Mouse (Mus musculus): Measurements from ENCODE around the gene Shroom3. TPM values are rescaled to one million over a fixed set of nuclear protein-coding genes. Genes with fewer than 3 reads are reported as not detected.

Gene Shroom3
- polyA plus RNA-seq, 1 experiment, result 0.38 TPM

DNA sequence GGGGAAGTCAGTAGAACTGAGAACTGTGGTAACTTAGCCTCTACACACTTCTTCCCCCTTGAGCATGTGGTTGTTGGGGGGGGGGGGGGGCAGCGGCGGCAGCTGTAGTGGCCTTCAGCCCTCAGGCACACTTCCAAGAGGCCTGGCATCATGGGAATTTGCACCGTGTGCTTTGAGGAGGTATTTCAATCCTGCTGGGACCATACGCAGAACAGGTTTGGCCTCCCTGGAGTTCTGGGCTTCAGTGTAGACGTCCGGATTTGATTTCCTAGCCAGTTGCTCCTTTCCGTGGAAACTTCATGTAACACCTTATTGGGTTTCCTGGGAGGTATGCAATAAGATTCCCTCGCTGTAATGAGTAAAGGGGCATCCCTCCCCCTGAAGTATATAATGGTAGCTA, 105.8 kb downstream of the Shroom3 start:
- Histone ChIP-seq H3K27me3 (replicated peaks) (no peaks in the 10 kb centered on the region), H3K36me3 (replicated peaks; ENCODE audit: low read length) (no peaks in the 10 kb centered on the region), H3K4me1 (no peaks in the 10 kb centered on the region), H3K9me3 (peaks cover 3% of the 10 kb centered on the region), H3K4me3 (replicated peaks) (no peak overlapping the region)
- TF ChIP-seq FLI1 (IDR thresholded peaks at IDR 0.05; ENCODE audit: low read length) (no peak), GATA1 (IDR thresholded peaks at IDR 0.05; ENCODE audit: borderline replicate concordance, low read length) (no peak)

GRCm38 (mm10) chr5:92796089-92796990, 113.1 kb downstream of the Shroom3 start:
- Histone ChIP-seq H3K36me3 (replicated peaks; ENCODE audit: low read length) (no peaks in the 10 kb centered on the region), H3K4me3 (replicated peaks) (no peak overlapping the region), H3K9me3 (peaks cover 6% of the 10 kb centered on the region; the same call in 1 of the 2 replicates), H3K27me3 (replicated peaks) (no peaks in the 10 kb centered on the region), H3K4me1 (no peaks in the 10 kb centered on the region)
- no peak for TF ChIP-seq FLI1 (IDR thresholded peaks at IDR 0.05; ENCODE audit: low read length)
- no peak for TF ChIP-seq GATA1 (IDR thresholded peaks at IDR 0.05; ENCODE audit: borderline replicate concordance, low read length)

- no peaks in the 10 kb centered on the region for H3K36me3 ChIP-seq (replicated peaks; ENCODE audit: low read length)
- H3K4me3 ChIP-seq (replicated peaks), result no peak overlapping the region
- no peaks in the 10 kb centered on the region for H3K4me1 ChIP-seq
- no peaks in the 10 kb centered on the region for H3K27me3 ChIP-seq (replicated peaks)
- TF ChIP-seq FLI1 (IDR thresholded peaks at IDR 0.05; ENCODE audit: low read length), result no peak
- TF ChIP-seq GATA1 (IDR thresholded peaks at IDR 0.05; ENCODE audit: borderline replicate concordance, low read length), result no peak
- peaks cover 6% of the 10 kb centered on the region; the same call in 1 of the 2 replicates for H3K9me3 ChIP-seq
These were observed 114.7 kb downstream of the Shroom3 start for GRCm38 (mm10) chr5:92797981-92798380.

DNA sequence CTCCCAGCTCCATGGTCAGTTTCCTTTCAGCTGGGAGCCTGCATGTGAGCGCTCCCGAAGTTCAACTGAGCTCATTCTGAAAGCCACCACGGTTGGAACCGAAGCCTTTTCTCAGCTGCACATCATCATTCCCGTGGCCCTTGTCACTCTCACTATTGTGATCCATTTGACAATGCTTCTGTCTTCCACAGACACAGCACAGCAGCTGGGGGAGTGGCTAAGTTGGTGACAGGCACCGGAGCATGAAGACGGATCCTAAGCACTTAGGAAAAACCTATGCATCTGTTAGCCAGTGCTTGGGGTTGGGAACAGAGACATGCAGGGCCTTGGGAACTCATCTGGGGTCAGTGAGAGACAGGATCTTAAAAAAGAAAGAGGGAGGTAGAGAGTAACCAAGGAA, 121.1 kb downstream of the Shroom3 start:
- TF ChIP-seq GATA1 (IDR thresholded peaks at IDR 0.05; ENCODE audit: borderline replicate concordance, low read length), result no peak
- TF ChIP-seq FLI1 (IDR thresholded peaks at IDR 0.05; ENCODE audit: low read length), result no peak
- H3K36me3 ChIP-seq (replicated peaks; ENCODE audit: low read length), result no peaks in the 10 kb centered on the region
- peaks cover 9% of the 10 kb centered on the region for H3K27me3 ChIP-seq (replicated peaks)
- no peak overlapping the region for H3K4me3 ChIP-seq (replicated peaks)
- no peaks in the 10 kb centered on the region for H3K4me1 ChIP-seq
- no peaks in the 10 kb centered on the region for H3K9me3 ChIP-seq

DNA sequence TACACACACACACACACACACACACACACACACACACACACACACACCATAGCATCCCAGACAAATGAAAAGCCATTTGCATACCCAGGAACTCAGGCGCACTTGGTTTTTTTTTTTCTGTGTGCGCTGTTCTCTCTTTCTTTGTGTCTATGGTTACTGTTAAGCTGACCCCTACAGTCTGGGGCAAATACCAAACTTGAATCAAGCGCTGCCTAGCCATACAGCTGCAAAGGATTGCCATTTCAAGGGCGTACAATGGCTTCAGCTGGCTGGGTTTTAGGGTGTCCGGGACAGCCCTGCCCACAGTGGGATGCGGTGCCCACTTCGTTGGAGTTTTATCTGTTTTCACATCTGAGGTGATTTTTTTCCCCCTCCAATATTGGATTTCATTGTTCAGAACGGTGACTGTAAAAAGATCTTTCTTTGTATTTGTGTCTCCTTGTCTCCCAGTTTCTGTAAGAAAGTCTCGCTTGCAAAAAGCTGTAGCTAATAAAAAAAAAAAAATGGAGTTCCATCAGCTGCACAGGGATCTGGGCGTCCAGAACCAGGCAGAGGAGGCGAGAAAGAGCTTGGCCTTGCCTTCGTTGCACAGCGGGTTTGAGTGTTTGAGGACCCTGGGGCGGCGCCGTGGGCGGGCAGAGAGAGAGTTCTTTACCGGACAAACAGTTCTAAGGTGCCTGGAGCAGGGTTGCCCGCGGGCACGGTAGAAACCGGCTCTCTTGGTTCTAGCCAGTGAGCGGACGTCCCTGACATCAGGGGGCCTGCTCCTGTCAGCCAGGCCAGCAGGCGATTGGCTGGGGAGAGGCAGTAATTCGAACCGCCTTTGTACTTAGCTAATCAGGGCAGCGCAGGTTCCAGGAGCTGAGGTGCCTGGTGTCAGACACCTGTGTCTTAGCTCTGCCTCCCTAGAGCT, 125.5 kb downstream of the Shroom3 start:
- H3K4me1 ChIP-seq, result no peaks in the 10 kb centered on the region
- TF ChIP-seq GATA1 (IDR thresholded peaks at IDR 0.05; ENCODE audit: borderline replicate concordance, low read length) (no peak), FLI1 (IDR thresholded peaks at IDR 0.05; ENCODE audit: low read length) (no peak)
- H3K27me3 ChIP-seq (replicated peaks), result peaks cover 20% of the 10 kb centered on the region
- no peak overlapping the region for H3K4me3 ChIP-seq (replicated peaks)
- H3K9me3 ChIP-seq, result no peaks in the 10 kb centered on the region
- H3K36me3 ChIP-seq (replicated peaks; ENCODE audit: low read length), result no peaks in the 10 kb centered on the region

DNA sequence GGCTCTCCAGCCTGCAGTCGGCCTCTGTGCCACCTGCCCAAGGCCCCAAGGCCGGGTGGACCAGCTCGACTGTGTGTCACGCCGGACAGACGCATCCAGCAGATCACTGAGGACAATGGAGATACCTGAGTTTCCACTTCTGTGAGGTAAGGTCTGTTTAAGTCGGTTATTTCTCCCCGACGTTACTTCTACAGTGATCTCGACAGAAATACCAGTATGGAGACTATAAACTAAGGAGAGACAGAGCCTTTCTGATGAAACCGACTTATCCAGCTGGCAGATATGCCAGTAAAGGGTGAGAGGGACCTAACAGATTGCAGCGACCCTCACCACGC, 126.1 kb downstream of the Shroom3 start:
- Histone ChIP-seq H3K36me3 (replicated peaks; ENCODE audit: low read length) (no peaks in the 10 kb centered on the region), H3K4me3 (replicated peaks) (no peak overlapping the region), H3K9me3 (no peaks in the 10 kb centered on the region), H3K4me1 (no peaks in the 10 kb centered on the region), H3K27me3 (replicated peaks) (peaks cover 20% of the 10 kb centered on the region)
- TF ChIP-seq FLI1 (IDR thresholded peaks at IDR 0.05; ENCODE audit: low read length), result no peak
- TF ChIP-seq GATA1 (IDR thresholded peaks at IDR 0.05; ENCODE audit: borderline replicate concordance, low read length), result no peak

DNA sequence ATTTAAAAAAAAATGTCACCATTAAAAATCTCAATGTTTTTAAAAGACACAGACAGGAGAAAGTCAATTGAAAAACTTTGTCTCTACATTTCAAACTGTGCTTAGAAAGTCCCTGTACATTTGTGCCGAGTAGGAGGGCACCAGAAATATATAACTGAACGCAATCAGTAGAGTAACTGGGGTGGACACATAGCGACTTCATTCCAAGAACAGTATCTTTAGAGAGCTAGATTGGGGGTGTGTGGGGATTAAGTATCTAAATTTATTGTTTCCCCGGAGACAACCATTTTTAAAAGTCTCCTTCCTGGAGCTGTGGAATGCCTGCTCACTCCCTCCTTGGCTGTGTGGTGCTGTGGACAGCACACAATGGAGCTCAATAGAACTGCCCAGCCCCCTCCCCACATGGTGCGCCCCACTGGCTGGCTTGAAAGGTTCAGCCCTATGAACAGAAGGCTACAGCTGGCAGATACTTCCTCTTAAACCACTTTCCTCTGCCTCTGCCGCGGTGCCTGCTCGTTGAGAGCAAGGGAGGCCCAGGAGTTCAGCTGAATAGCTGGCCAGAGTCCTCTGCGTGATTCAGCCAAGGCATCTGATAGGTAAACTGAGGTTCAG, 127.8 kb downstream of the Shroom3 start:
- Histone ChIP-seq H3K27me3 (replicated peaks) (peaks cover 20% of the 10 kb centered on the region), H3K4me3 (replicated peaks) (no peak overlapping the region), H3K9me3 (no peaks in the 10 kb centered on the region)

GRCm38 (mm10) chr5:92811761-92812160, 128.5 kb downstream of the Shroom3 start:
- Histone ChIP-seq H3K4me3 (replicated peaks) (no peak overlapping the region), H3K4me1 (no peaks in the 10 kb centered on the region), H3K27me3 (replicated peaks) (peaks cover 20% of the 10 kb centered on the region), H3K36me3 (replicated peaks; ENCODE audit: low read length) (no peaks in the 10 kb centered on the region), H3K9me3 (no peaks in the 10 kb centered on the region)
- TF ChIP-seq FLI1 (IDR thresholded peaks at IDR 0.05; ENCODE audit: low read length) (no peak), GATA1 (IDR thresholded peaks at IDR 0.05; ENCODE audit: borderline replicate concordance, low read length) (no peak)

More for the DNA sequence above, 127.8 kb downstream of the Shroom3 start:
- TF ChIP-seq FLI1 (IDR thresholded peaks at IDR 0.05; ENCODE audit: low read length) (no peak), GATA1 (IDR thresholded peaks at IDR 0.05; ENCODE audit: borderline replicate concordance, low read length) (no peak)
- Histone ChIP-seq H3K36me3 (replicated peaks; ENCODE audit: low read length) (no peaks in the 10 kb centered on the region), H3K4me1 (no peaks in the 10 kb centered on the region)

- peaks cover 20% of the 10 kb centered on the region for H3K27me3 ChIP-seq (replicated peaks)
- no peak overlapping the region for H3K4me3 ChIP-seq (replicated peaks)
- H3K4me1 ChIP-seq, result no peaks in the 10 kb centered on the region
- no peaks in the 10 kb centered on the region for H3K36me3 ChIP-seq (replicated peaks; ENCODE audit: low read length)
- TF ChIP-seq GATA1 (IDR thresholded peaks at IDR 0.05; ENCODE audit: borderline replicate concordance, low read length) (no peak), FLI1 (IDR thresholded peaks at IDR 0.05; ENCODE audit: low read length) (no peak)
- H3K9me3 ChIP-seq, result no peaks in the 10 kb centered on the region
These were observed 129.7 kb downstream of the Shroom3 start for GRCm38 (mm10) chr5:92812936-92813335.
